Mouse (Mus musculus): ENCODE measurements around the gene Bloc1s2. TPM values are rescaled to one million over a fixed set of nuclear protein-coding genes. Genes with fewer than 3 reads are reported as not detected.
A peak's percentile ranks its signal among the peaks of the same experiment; 100 is the strongest.

The Bloc1s2 gene
- total and polyA plus RNA-seq, 3 experiments: 151 to 193 TPM; not detected in 1

DNA sequence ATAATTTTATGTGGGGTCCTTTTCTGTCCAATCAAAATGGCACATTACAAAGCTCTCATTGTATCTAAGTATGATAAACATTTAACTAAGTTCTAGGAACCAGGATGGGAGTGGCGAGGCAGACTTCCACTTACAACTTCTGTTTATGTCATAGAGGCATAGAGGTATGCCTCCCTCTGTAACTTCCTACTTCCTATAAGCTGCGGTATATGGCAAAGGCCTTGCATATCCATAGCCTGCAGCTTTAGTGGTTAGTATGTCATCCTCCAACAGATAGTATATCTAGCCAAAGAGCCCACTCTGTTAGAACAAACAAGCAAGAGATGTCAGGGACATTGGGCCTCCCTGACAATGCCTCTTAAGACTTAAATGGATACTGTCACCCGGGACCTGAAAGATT lies 30.5 kb upstream of the Bloc1s2 start:
- Histone ChIP-seq H3K27me3 (ENCODE audit: control insufficient read depth in 1 of 2, insufficient read depth in 2 of 2, low read length in 2 of 2) (peaks cover 6 to 10% of the 10 kb centered on the region in 2 experiments), H3K79me2 (ENCODE audit: control insufficient read depth, insufficient read depth, low read length, poor library complexity) (no peaks in the 10 kb centered on the region), H3K9me3 (replicated peaks; ENCODE audit: insufficient read depth, low read length) (no peaks in the 10 kb centered on the region), H3K4me3 (ENCODE audit: control insufficient read depth in 1 of 2, insufficient read depth in 1 of 2, low read depth in 2 of 2, low read length in 2 of 2) (no peak overlapping the region), H3K27ac (ENCODE audit: control insufficient read depth, low read depth, low read length) (no peak overlapping the region), H3K4me1 (ENCODE audit: control insufficient read depth in 1 of 2, insufficient read depth in 2 of 2, low read length in 2 of 2) (0 out of 4 replicates have a peak, but pooled peaks cover 0 to 4% of the 10 kb centered on the region in 2 experiments), H3K9ac (ENCODE audit: control insufficient read depth, low read depth, low read length, poor library complexity, severe bottlenecking) (no peak overlapping the region), H3K36me3 (ENCODE audit: control insufficient read depth in 1 of 2, insufficient read depth in 2 of 2, low read length in 2 of 2) (peaks cover 0 to 6% of the 10 kb centered on the region in 2 experiments; a peak in 2 of 4 replicates)
- peak; percentile 64 for DNase-seq (ENCODE audit: low read depth, low spot score)
- no peak for TF ChIP-seq UBTF (IDR thresholded peaks at IDR 0.05; ENCODE audit: borderline replicate concordance, insufficient read depth, low read depth, low read length)
- no peak for TF ChIP-seq MYB (IDR thresholded peaks at IDR 0.05; ENCODE audit: low read depth, low read length)
- no peak for TF ChIP-seq GABPA (IDR thresholded peaks at IDR 0.05; ENCODE audit: low read depth, low read length)
- peak; percentile 56; the same call in 1 of the 2 replicates for TF ChIP-seq ETS1 (IDR thresholded peaks at IDR 0.05; ENCODE audit: low read depth, low read length)
- TF ChIP-seq ELF1 (IDR thresholded peaks at IDR 0.05; ENCODE audit: low read depth, low read length): 0 out of 2 replicates have a peak, but pooled peaks have one; percentile 28
- TF ChIP-seq POLR2AphosphoS2 (IDR thresholded peaks at IDR 0.05; ENCODE audit: low read length): no peak
- no peak for TF ChIP-seq MEF2A (IDR thresholded peaks at IDR 0.05; ENCODE audit: extremely low read depth, insufficient replicate concordance, low read depth, low read length, poor library complexity, severe bottlenecking)
- TF ChIP-seq TAL1 (IDR thresholded peaks at IDR 0.05; ENCODE audit: low read length): peak; percentile 45
- TF ChIP-seq USF1 (IDR thresholded peaks at IDR 0.05; ENCODE audit: low read depth, low read length): no peak
- peak; percentile 31 to 36; a peak in 2 of 4 replicates for TF ChIP-seq EP300 (IDR thresholded peaks at IDR 0.05; ENCODE audit: low read depth in 1 of 2, low read length in 2 of 2)
- no peak for TF ChIP-seq POLR2A (IDR thresholded peaks at IDR 0.05; ENCODE audit: control insufficient read depth in 1 of 2, insufficient read depth in 1 of 2, low read depth in 1 of 2, low read length in 2 of 2, poor library complexity in 1 of 2)
- no peak for TF ChIP-seq MXI1 (IDR thresholded peaks at IDR 0.05; ENCODE audit: low read depth, low read length)
- TF ChIP-seq ZNF384 (IDR thresholded peaks at IDR 0.05; ENCODE audit: low read depth, low read length): no peak

DNA sequence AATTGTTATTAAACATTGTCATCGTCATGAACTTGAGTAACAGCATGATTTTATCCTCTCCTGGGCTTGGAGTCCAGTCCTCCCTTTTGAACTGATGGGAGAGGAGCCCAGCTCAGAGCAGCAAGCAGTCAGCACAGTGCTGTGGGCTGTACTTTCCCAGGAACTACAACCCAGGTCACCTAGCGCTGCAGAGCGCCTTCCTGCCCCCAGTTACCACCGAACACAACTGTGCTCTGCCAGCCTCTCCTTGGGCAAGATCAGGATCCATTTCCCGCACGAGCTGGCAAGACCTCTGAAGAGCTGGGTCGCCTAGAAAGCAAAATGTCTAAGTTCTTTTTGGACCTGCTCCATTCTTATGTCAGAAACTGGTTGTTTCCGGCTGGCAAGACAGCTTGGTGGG lies 28.6 kb upstream of the Bloc1s2 start:
- Histone ChIP-seq H3K27me3 (ENCODE audit: control insufficient read depth in 1 of 2, insufficient read depth in 2 of 2, low read length in 2 of 2) (peaks cover 6 to 10% of the 10 kb centered on the region in 2 experiments), H3K36me3 (ENCODE audit: control insufficient read depth in 1 of 2, insufficient read depth in 2 of 2, low read length in 2 of 2) (peaks cover 0 to 6% of the 10 kb centered on the region in 2 experiments; a peak in 2 of 4 replicates), H3K9ac (ENCODE audit: control insufficient read depth, low read depth, low read length, poor library complexity, severe bottlenecking) (no peak overlapping the region), H3K9me3 (replicated peaks; ENCODE audit: insufficient read depth, low read length) (no peaks in the 10 kb centered on the region), H3K79me2 (ENCODE audit: control insufficient read depth, insufficient read depth, low read length, poor library complexity) (no peaks in the 10 kb centered on the region), H3K27ac (ENCODE audit: control insufficient read depth, low read depth, low read length) (no peak overlapping the region), H3K4me1 (ENCODE audit: control insufficient read depth in 1 of 2, insufficient read depth in 2 of 2, low read length in 2 of 2) (0 out of 4 replicates have a peak, but pooled peaks cover 0 to 4% of the 10 kb centered on the region in 2 experiments), H3K4me3 (ENCODE audit: control insufficient read depth in 1 of 2, insufficient read depth in 1 of 2, low read depth in 2 of 2, low read length in 2 of 2) (no peak overlapping the region)
- DNase-seq (ENCODE audit: low read depth, low spot score): no peak
- TF ChIP-seq TBP (IDR thresholded peaks at IDR 0.05; ENCODE audit: low read depth, low read length) (no peak), GATA1 (IDR thresholded peaks at IDR 0.05; ENCODE audit: low read depth, low read length) (no peak), SMC3 (IDR thresholded peaks at IDR 0.05; ENCODE audit: low read depth, low read length) (no peak), BHLHE40 (IDR thresholded peaks at IDR 0.05; ENCODE audit: borderline replicate concordance, low read depth, low read length) (no peak), POLR2AphosphoS2 (IDR thresholded peaks at IDR 0.05; ENCODE audit: low read length) (no peak), MXI1 (IDR thresholded peaks at IDR 0.05; ENCODE audit: low read depth, low read length) (no peak), E2F4 (IDR thresholded peaks at IDR 0.05; ENCODE audit: borderline replicate concordance, low read depth, low read length) (no peak)

Measured in MEL (cell line).